Comparison of ENCODE assay signal across 16 mouse cellular contexts in the genomic region with DNA sequence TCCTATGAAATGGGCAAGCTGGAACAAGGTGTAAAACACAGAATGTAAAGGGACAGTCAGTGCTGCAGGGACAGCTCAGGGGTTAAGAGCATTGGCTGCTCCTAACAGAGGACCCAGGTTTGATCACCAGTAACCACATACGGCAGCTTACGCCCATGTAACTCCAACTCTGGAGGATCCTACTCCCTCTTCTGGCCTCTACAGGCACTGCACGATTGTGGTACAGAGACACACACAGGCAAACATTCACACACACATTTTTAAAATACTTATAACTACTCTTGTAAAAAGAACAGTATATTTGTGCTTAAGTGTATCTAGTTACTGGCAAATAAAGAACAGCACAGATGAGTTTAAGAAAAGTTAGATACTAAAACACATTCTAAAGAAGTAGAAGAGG. TPM values are rescaled to one million over a fixed set of nuclear protein-coding genes. Genes with fewer than 3 reads are reported as not detected.
DNase-seq lines count a peak whose midpoint lies in the region; ATAC-seq and TF ChIP-seq lines count a peak whose summit lies in the region.
"Had no signal": no experiment of that assay in that cellular context is flagged by ENCODE, and none has a peak within 500 bp of the region (broad histone marks: within the 10 kb centered on the region; RNA-seq: fewer than 3 reads in every experiment).

No protein-coding gene starts in this region.

- no peak overlapping the region for H3K4me2 ChIP-seq in heart, embryonic 12.5 days
- H3K4me2 ChIP-seq in lung, postnatal 0 days (replicated peaks; ENCODE audit: low read depth, low read length), result no peak overlapping the region
- H3K4me2 ChIP-seq: forebrain, embryonic 12.5 days; heart, embryonic 15.5 days; hindbrain, embryonic 13.5 days; kidney, embryonic 15.5 days had no signal

- peak; percentile 46 for DNase-seq in heart, adult 11 months
- no peak for DNase-seq in lung, postnatal 0 days (ENCODE audit: low spot score)
- no peak for DNase-seq in lung, postnatal 25 days (ENCODE audit: low spot score)
- peak; percentile 9 to 15 for DNase-seq in B cell, adult 2 months
- peak; percentile 59 for DNase-seq in R1 (ENCODE audit: low read depth, low spot score)
- no peak for DNase-seq in adrenal gland, postnatal 10 days
- DNase-seq in frontal cortex, postnatal 36 days (ENCODE audit: low spot score in 2 of 2), result no peak
- DNase-seq: gastrocnemius, postnatal 25 days; layer of hippocampus, adult 9-11 months; lung, adult 2 months had no signal

- TF ChIP-seq EP300 in lung, postnatal 0 days (IDR thresholded peaks at IDR 0.05), result no peak

- ATAC-seq in heart, embryonic 12.5 days (ENCODE audit: insufficient number of reproducible peaks, low FRiP score), result no peak
- no peak for ATAC-seq in lung, postnatal 0 days

- H3K4me3 ChIP-seq in heart, embryonic 12.5 days, result no peak overlapping the region
- no peak overlapping the region for H3K4me3 ChIP-seq in lung, postnatal 0 days (ENCODE audit: low read depth, low read length)
- H3K4me3 ChIP-seq: forebrain, embryonic 12.5 days; heart, embryonic 15.5 days; hindbrain, embryonic 13.5 days; kidney, embryonic 15.5 days had no signal

- peaks cover 19% of the 10 kb centered on the region; the same call in 1 of the 2 replicates for H3K36me3 ChIP-seq in heart, embryonic 12.5 days
- no peaks in the 10 kb centered on the region; the same call in 1 of the 2 replicates for H3K36me3 ChIP-seq in lung, postnatal 0 days (ENCODE audit: insufficient read depth, low read length)
- H3K36me3 ChIP-seq: G1E had no signal

- H3K9ac ChIP-seq in heart, embryonic 12.5 days, result no peak overlapping the region
- H3K9ac ChIP-seq in lung, postnatal 0 days (replicated peaks; ENCODE audit: low read depth), result no peak overlapping the region
- H3K9ac ChIP-seq: forebrain, embryonic 12.5 days; heart, embryonic 15.5 days; hindbrain, embryonic 13.5 days; kidney, embryonic 15.5 days had no signal

- H3K27ac ChIP-seq in heart, embryonic 12.5 days (ENCODE audit: poor library complexity, severe bottlenecking), result no peak overlapping the region
- no peak overlapping the region for H3K27ac ChIP-seq in lung, postnatal 0 days (ENCODE audit: low read length)
- H3K27ac ChIP-seq: forebrain, embryonic 12.5 days; heart, embryonic 15.5 days; hindbrain, embryonic 13.5 days; kidney, embryonic 15.5 days had no signal

- H3K9me3 ChIP-seq in heart, embryonic 12.5 days (replicated peaks), result no peaks in the 10 kb centered on the region
- no peaks in the 10 kb centered on the region for H3K9me3 ChIP-seq in lung, postnatal 0 days (ENCODE audit: low read length)
- H3K9me3 ChIP-seq: forebrain, embryonic 12.5 days; G1E; heart, embryonic 15.5 days; hindbrain, embryonic 13.5 days; kidney, embryonic 15.5 days had no signal

- 81% methylated on average over 3 of the region's 3 CpGs for WGBS in heart, embryonic 12.5 days
- WGBS in lung, postnatal 0 days, result 91% methylated on average over 3 of the region's 3 CpGs

- H3K27me3 ChIP-seq in heart, embryonic 12.5 days (replicated peaks), result no peaks in the 10 kb centered on the region
- H3K27me3 ChIP-seq in lung, postnatal 0 days (replicated peaks; ENCODE audit: insufficient read depth, low read length), result no peaks in the 10 kb centered on the region
- H3K27me3 ChIP-seq: forebrain, embryonic 12.5 days; heart, embryonic 15.5 days; hindbrain, embryonic 13.5 days; kidney, embryonic 15.5 days had no signal

- H3K4me1 ChIP-seq in heart, embryonic 12.5 days (replicated peaks), result no peaks in the 10 kb centered on the region
- no peaks in the 10 kb centered on the region for H3K4me1 ChIP-seq in lung, postnatal 0 days (ENCODE audit: insufficient read depth, low read depth, low read length)
- H3K4me1 ChIP-seq: heart, embryonic 15.5 days; kidney, embryonic 15.5 days had no signal

- TF ChIP-seq CTCF in lung, postnatal 0 days (IDR thresholded peaks at IDR 0.05), result peak; percentile 42

RNA-seq across cellular contexts. Expression of a gene that starts 7.0 kb away (rescaled TPM):
- 10.3 and 12.2 TPM in 2 replicates for polyA plus RNA-seq in heart, embryonic 12.5 days (2016; fragmentation: Nextera tagmentation; extraction: Ambion mirVana)
- polyA plus RNA-seq in lung, postnatal 0 days (2015; fragmentation: Nextera tagmentation; extraction: Ambion mirVana), result 8.3 and 9.0 TPM in 2 replicates
- total RNA-seq in adrenal gland, postnatal 10 days (2021), result 10 to 100 TPM; 19.6 to 25.1 TPM

RNA-seq across cellular contexts. Expression of a gene that starts 31.8 kb away (rescaled TPM):
- polyA plus RNA-seq in heart, embryonic 12.5 days (2016; fragmentation: Nextera tagmentation; extraction: Ambion mirVana), result 0.83 and 0.87 TPM in 2 replicates
- 0.73 and 1.1 TPM in 2 replicates for polyA plus RNA-seq in lung, postnatal 0 days (2015; fragmentation: Nextera tagmentation; extraction: Ambion mirVana)
- total RNA-seq in adrenal gland, postnatal 10 days (2021), result 1 to 10 TPM; 2.3 to 2.6 TPM
- total RNA-seq: G1E had no signal
- polyA plus RNA-seq: G1E had no signal

Comparison
In these comparisons a context has a peak if more than half of its experiments do, and no peak if none do; other contexts are left out.
1. DNase-seq: peak in heart, adult 11 months (single experiment), B cell, adult 2 months (2 of 2) and R1 (single experiment); none in lung, postnatal 0 days (single experiment), lung, postnatal 25 days (single experiment), adrenal gland, postnatal 10 days (single experiment) and frontal cortex, postnatal 36 days (0 of 2).